Mouse (Mus musculus): ENCODE measurements around the gene Mtm1. TPM values are rescaled to one million over a fixed set of nuclear protein-coding genes. Genes with fewer than 3 reads are reported as not detected.
A peak's percentile ranks its signal among the peaks of the same experiment; 100 is the strongest.
"Not testable (repeated sequence)": the region's sequence is repeated elsewhere in the genome, so short reads cannot be mapped to it uniquely, and the experiment has no call there.

Mtm1 gene
- polyA plus RNA-seq, 1 experiment from 2014 or later = 13.3 TPM

DNA sequence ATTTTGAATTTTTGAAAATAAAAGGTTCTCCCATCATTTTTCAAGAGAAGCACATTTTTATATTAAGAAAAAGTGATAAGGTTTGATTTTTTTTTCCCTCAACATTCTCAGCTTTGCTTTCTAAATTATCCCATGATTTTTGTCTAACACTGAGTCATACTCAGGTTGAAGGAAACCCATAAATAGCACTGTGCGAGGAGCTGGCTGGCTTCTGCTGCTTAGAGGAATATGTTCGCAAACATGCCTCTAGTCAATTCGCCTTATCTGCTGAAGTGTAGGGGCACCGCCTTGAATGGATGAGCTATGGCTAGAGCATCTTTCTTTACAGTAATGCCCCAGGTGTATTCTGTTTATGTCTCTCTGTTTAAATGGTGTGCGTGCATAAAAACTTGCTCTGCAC lies 103.8 kb downstream of the Mtm1 start:
- WGBS = 79% methylated on average over 5 of the region's 5 CpGs
- H3K9me3 ChIP-seq (ENCODE audit: control insufficient read depth, low read length) = no peaks in the 10 kb centered on the region
- ATAC-seq = no peak
- no peak overlapping the region for H3K4me3 ChIP-seq (ENCODE audit: low read length)
- no peaks in the 10 kb centered on the region; the same call in 1 of the 2 replicates for H3K27me3 ChIP-seq (replicated peaks; ENCODE audit: control insufficient read depth, insufficient read depth, low read length)
- H3K4me1 ChIP-seq (ENCODE audit: control insufficient read depth, insufficient read depth, low read length) = no peaks in the 10 kb centered on the region
- no peak overlapping the region for H3K4me2 ChIP-seq (ENCODE audit: low read depth, low read length)
- no peak overlapping the region for H3K27ac ChIP-seq (ENCODE audit: low read length)
- H3K9ac ChIP-seq (ENCODE audit: low read depth, low read length) = no peak overlapping the region
- no peaks in the 10 kb centered on the region for H3K36me3 ChIP-seq (ENCODE audit: control insufficient read depth, insufficient read depth, low read length)

DNA sequence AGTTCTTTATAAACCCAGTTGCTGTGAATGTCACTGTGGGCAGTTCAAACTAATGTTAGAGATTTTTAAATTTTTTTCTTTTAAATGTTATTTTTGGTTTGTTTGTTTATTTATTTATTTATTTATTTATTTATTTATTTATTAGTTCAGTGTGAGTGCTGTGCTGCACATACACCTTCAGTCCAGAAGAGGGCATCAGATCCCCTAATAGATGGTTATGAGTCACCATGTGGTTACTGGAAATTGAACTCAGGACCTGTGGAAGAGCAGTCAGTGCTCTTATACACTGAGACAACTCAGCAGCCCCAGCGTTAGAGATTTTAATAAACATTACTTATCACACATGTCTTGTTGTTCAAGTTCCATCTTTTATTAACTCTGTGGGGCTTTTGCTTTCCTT lies 141.5 kb downstream of the Mtm1 start:
- Histone ChIP-seq H3K4me3 (ENCODE audit: low read length) (no peak overlapping the region), H3K4me1 (ENCODE audit: control insufficient read depth, insufficient read depth, low read length) (no peaks in the 10 kb centered on the region), H3K36me3 (ENCODE audit: control insufficient read depth, insufficient read depth, low read length) (no peaks in the 10 kb centered on the region), H3K27ac (ENCODE audit: low read length) (no peak overlapping the region), H3K4me2 (ENCODE audit: low read depth, low read length) (no peak overlapping the region), H3K9me3 (ENCODE audit: control insufficient read depth, low read length) (no peaks in the 10 kb centered on the region), H3K27me3 (replicated peaks; ENCODE audit: control insufficient read depth, insufficient read depth, low read length) (no peaks in the 10 kb centered on the region), H3K9ac (ENCODE audit: low read depth, low read length) (no peak overlapping the region)
- WGBS = 79% methylated on average over 1 of the region's 1 CpGs
- no peak for ATAC-seq

DNA sequence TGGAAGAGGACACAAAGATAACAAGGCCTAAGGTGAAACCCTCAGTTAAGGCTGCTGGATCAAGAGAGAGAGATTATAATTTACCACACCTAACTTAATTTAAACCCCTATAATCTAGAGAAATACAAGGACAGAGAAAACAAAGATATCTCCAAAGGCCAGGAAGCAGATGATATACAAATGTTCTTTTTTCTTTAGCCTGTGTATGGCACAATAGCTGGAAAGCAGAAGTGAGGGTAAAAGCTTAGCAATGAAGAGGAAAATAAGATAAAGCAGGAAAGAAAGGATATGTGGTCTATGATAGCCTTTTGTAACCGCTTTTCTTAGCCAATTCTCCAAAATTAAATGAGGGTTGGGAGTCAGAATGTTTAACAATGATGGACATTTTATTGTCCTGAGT lies 144.8 kb downstream of the Mtm1 start:
- H3K4me2 ChIP-seq (ENCODE audit: low read depth, low read length) = no peak overlapping the region
- no peaks in the 10 kb centered on the region for H3K36me3 ChIP-seq (ENCODE audit: control insufficient read depth, insufficient read depth, low read length)
- no peak overlapping the region for H3K27ac ChIP-seq (ENCODE audit: low read length)
- H3K9me3 ChIP-seq (ENCODE audit: control insufficient read depth, low read length) = no peaks in the 10 kb centered on the region
- H3K27me3 ChIP-seq (replicated peaks; ENCODE audit: control insufficient read depth, insufficient read depth, low read length) = no peaks in the 10 kb centered on the region
- WGBS = 49% methylated on average over 1 of the region's 1 CpGs
- H3K4me1 ChIP-seq (ENCODE audit: control insufficient read depth, insufficient read depth, low read length) = no peaks in the 10 kb centered on the region
- no peak for ATAC-seq
- H3K9ac ChIP-seq (ENCODE audit: low read depth, low read length) = no peak overlapping the region
- no peak overlapping the region for H3K4me3 ChIP-seq (ENCODE audit: low read length)

DNA sequence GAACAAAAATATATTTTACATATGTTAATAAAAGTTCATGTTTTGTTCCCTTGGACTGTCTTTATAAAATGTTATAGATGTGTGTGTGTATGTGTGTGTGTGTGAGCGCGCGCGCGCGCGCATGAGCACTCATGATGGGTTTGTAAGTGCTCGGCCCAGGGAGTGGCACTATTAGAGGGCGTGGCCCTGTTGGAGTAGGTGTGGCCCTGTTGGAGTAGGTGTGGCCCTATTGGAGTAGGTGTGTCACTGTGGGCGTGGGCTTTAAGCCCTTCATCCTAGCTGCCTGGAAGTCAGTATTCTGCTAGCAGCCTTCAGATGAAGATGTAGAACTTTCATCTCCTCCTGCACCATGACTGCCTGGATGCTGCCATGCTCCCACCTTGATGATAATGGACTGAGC lies 151.2 kb downstream of the Mtm1 start:
- not testable (repeated sequence) for H3K4me2 ChIP-seq (ENCODE audit: low read depth, low read length); H3K36me3 ChIP-seq (ENCODE audit: control insufficient read depth, insufficient read depth, low read length); H3K4me1 ChIP-seq (ENCODE audit: control insufficient read depth, insufficient read depth, low read length); H3K27me3 ChIP-seq (replicated peaks; ENCODE audit: control insufficient read depth, insufficient read depth, low read length); H3K9ac ChIP-seq (ENCODE audit: low read depth, low read length); H3K4me3 ChIP-seq (ENCODE audit: low read length); H3K27ac ChIP-seq (ENCODE audit: low read length); H3K9me3 ChIP-seq (ENCODE audit: control insufficient read depth, low read length); ATAC-seq
- WGBS = 90% methylated on average over 10 of the region's 10 CpGs

DNA sequence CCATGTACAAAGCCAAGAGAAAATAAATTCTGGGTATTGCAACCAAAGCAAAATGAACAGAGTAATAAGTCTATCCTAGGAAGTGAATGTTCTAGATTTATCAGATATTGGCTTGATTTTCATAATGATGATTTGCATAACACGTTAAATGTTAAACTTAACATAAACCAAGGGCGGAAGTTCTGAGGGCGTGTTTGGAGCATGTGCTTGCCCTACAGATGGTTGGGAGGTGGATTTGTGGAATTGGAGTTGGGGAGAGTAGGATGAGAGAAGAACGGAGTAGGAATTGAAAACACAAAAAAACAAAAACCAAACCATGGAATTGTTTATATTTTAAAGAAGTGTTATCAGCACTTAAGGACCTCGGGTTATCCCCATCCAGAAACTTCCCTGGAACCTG lies 153.5 kb downstream of the Mtm1 start:
- peak overlapping the region; percentile 80 for H3K9ac ChIP-seq (ENCODE audit: low read depth, low read length)
- peak overlapping the region; percentile 52 for H3K4me2 ChIP-seq (ENCODE audit: low read depth, low read length)
- no peaks in the 10 kb centered on the region for H3K27me3 ChIP-seq (replicated peaks; ENCODE audit: control insufficient read depth, insufficient read depth, low read length)
- H3K27ac ChIP-seq (ENCODE audit: low read length) = no peak overlapping the region
- H3K36me3 ChIP-seq (ENCODE audit: control insufficient read depth, insufficient read depth, low read length) = no peaks in the 10 kb centered on the region
- 58% methylated on average over 5 of the region's 5 CpGs for WGBS
- no peak for ATAC-seq
- 0 out of 2 replicates have a peak, but pooled peaks cover 2% of the 10 kb centered on the region for H3K4me1 ChIP-seq (ENCODE audit: control insufficient read depth, insufficient read depth, low read length)
- H3K4me3 ChIP-seq (ENCODE audit: low read length) = peak overlapping the region; percentile 66
- H3K9me3 ChIP-seq (ENCODE audit: control insufficient read depth, low read length) = no peaks in the 10 kb centered on the region

DNA sequence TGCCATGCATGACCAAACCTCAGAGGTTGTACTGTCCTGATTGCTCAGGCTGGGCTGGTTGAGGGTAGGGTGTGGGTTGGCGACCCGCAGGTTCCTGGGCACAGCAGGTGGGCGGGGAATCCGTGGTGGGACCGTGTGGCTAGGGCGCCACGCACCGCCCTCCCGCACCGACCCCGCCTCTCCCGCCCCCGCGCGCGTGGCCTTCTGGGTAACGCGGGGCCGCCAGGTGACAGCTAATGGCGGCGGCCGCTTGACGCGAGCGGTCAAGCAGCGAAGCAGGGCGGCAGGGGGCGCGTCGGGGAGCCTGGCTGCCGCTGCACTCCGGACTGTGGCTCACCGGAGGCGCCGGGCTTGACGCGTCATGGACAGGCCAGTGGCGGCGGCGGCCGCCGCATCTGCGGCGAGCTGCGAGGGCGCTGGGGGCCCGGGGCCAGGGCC lies 154.0 kb downstream of the Mtm1 start, which contains the start of gene Mtmr1:
TSS of gene Mtmr1 (plus strand) at position 207 of the 438 bp plus-strand sequence.
- Histone ChIP-seq H3K27ac (ENCODE audit: low read length) (peak within 1 kb of the TSS; percentile 59), H3K36me3 (ENCODE audit: control insufficient read depth, insufficient read depth, low read length) (no peaks in the 10 kb centered on the region), H3K4me2 (ENCODE audit: low read depth, low read length) (peak within 1 kb of the TSS; percentile 52), H3K27me3 (replicated peaks; ENCODE audit: control insufficient read depth, insufficient read depth, low read length) (no peaks in the 10 kb centered on the region), H3K9ac (ENCODE audit: low read depth, low read length) (peak within 1 kb of the TSS; percentile 80), H3K4me1 (ENCODE audit: control insufficient read depth, insufficient read depth, low read length) (0 out of 2 replicates have a peak, but pooled peaks cover 2% of the 10 kb centered on the region), H3K9me3 (ENCODE audit: control insufficient read depth, low read length) (no peaks in the 10 kb centered on the region), H3K4me3 (ENCODE audit: low read length) (peak within 1 kb of the TSS; percentile 66)
- ATAC-seq = peak; percentile 95
- WGBS = 14% methylated on average over 46 of the region's 47 CpGs

DNA sequence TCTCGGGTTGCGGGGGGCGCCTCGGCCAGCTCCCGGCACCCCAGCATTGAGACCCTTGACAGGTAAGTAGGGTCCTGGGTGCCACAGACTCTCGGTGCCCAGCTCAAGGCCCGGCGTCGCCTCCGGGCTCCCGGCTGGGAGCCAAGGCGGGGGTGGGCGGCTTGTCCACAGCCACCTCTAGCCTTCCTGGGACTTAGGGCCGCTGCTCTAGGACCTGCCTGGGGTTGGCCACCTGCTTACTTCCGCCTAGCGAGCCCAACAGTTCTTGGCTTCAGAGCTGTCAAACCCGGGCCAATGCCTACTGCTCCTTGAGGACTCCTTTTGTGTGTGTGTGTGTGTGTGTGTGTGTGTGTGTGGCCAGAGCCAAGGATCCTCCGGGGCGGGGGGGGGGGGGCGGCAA lies 154.4 kb downstream of the Mtm1 start:
- peak overlapping the region; percentile 66 for H3K4me3 ChIP-seq (ENCODE audit: low read length)
- no peaks in the 10 kb centered on the region for H3K27me3 ChIP-seq (replicated peaks; ENCODE audit: control insufficient read depth, insufficient read depth, low read length)
- no peaks in the 10 kb centered on the region for H3K9me3 ChIP-seq (ENCODE audit: control insufficient read depth, low read length)
- peak overlapping the region; percentile 52 for H3K4me2 ChIP-seq (ENCODE audit: low read depth, low read length)
- ATAC-seq = peak; percentile 75
- 0 out of 2 replicates have a peak, but pooled peaks cover 2% of the 10 kb centered on the region for H3K4me1 ChIP-seq (ENCODE audit: control insufficient read depth, insufficient read depth, low read length)
- H3K9ac ChIP-seq (ENCODE audit: low read depth, low read length) = peak overlapping the region; percentile 80
- H3K27ac ChIP-seq (ENCODE audit: low read length) = peak overlapping the region; percentile 59
- 15% methylated on average over 16 of the region's 20 CpGs for WGBS
- no peaks in the 10 kb centered on the region for H3K36me3 ChIP-seq (ENCODE audit: control insufficient read depth, insufficient read depth, low read length)

Other genes starting within 250 kb of the Mtm1 start
- gene Mamld1, start 160.5 kb upstream of the Mtm1 start, polyA plus RNA-seq (2015; fragmentation: Nextera tagmentation; extraction: Ambion mirVana) = 1.0 and 1.5 TPM in 2 replicates
- gene Mtmr1, start 154.0 kb downstream of the Mtm1 start, polyA plus RNA-seq (2015; fragmentation: Nextera tagmentation; extraction: Ambion mirVana) = 9.3 and 10.9 TPM in 2 replicates

Data from intestine, embryonic 16.5 days (tissue).